Mouse (Mus musculus): Measurements from ENCODE around the gene Hspb11.

GRCm38 (mm10) chr4:107243365-107244333 lies 9.7 kb upstream of the Hspb11 start:
- TF ChIP-seq MAX (IDR thresholded peaks at IDR 0.05; ENCODE audit: low read depth) (no peak), POLR2A (IDR thresholded peaks at IDR 0.05; ENCODE audit: insufficient read length, low read depth) (no peak), MYOG (IDR thresholded peaks at IDR 0.05; ENCODE audit: control insufficient read depth in 1 of 3, insufficient read depth in 1 of 3, insufficient read length in 2 of 3, low read depth in 2 of 3) (no peak), E2F4 (IDR thresholded peaks at IDR 0.05; ENCODE audit: insufficient read depth) (no peak), MYOD1 (IDR thresholded peaks at IDR 0.05; ENCODE audit: control insufficient read depth in 1 of 3, insufficient read length in 2 of 3, low read depth in 2 of 3) (no peak), POLR2AphosphoS2 (IDR thresholded peaks at IDR 0.05; ENCODE audit: insufficient read length, low read depth) (no peak), TCF3 (IDR thresholded peaks at IDR 0.05; ENCODE audit: insufficient read length, low read depth) (no peak), SRF (IDR thresholded peaks at IDR 0.05; ENCODE audit: control insufficient read depth, insufficient read length, low read depth) (no peak), CEBPB (IDR thresholded peaks at IDR 0.05; ENCODE audit: insufficient read depth, poor library complexity, severe bottlenecking) (no peak)

Measured in myocyte (in vitro differentiated cells).